Mouse (Mus musculus) MEL (cell line): Measurements from ENCODE around the gene Slc9b2. TPM values are rescaled to one million over a fixed set of nuclear protein-coding genes. Genes with fewer than 3 reads are reported as not detected.

ENCODE experiments used
- DNase-seq: peaks from one replicate; pipeline ENCODE4 v3.0.0; 2011; ENCODE audit warnings: low read depth, low spot score
- H3K27ac ChIP-seq: 2 replicates; pipeline ENCODE4 v1.5.1; 2012; ENCODE audit warnings: low read depth, mild to moderate bottlenecking, control low read depth, low read length, moderate library complexity; ENCODE audit not compliant: control insufficient read depth
- H3K27me3 ChIP-seq, 2 experiments: fragments of 150-350 bp in 1 of 2; sonication (generic) in 1 of 2; 2 replicates each; pipeline ENCODE4 v1.6.1; 2012; ENCODE audit warnings: low read length in 2 of 2, mild to moderate bottlenecking in 2 of 2, improper control_type of control experiment in 1 of 2, moderate library complexity in 1 of 2; ENCODE audit not compliant: insufficient read depth in 2 of 2, control insufficient read depth in 1 of 2
- H3K36me3 ChIP-seq, 2 experiments: 2 replicates each; pipeline ENCODE4 v1.6.1; 2012 to 2014; ENCODE audit warnings: low read length in 2 of 2, improper control_type of control experiment in 1 of 2, inconsistent platforms in 1 of 2, mild to moderate bottlenecking in 1 of 2; ENCODE audit not compliant: insufficient read depth in 2 of 2, control insufficient read depth in 1 of 2
- H3K4me1 ChIP-seq, 2 experiments: fragments of 150-350 bp in 1 of 2; sonication (generic) in 1 of 2; 2 replicates each; pipeline ENCODE4 v1.6.1; 2012; ENCODE audit warnings: low read length in 2 of 2, improper control_type of control experiment in 1 of 2, mild to moderate bottlenecking in 1 of 2; ENCODE audit not compliant: insufficient read depth in 2 of 2, control insufficient read depth in 1 of 2
- H3K4me3 ChIP-seq, 2 experiments: fragments of 150-350 bp in 1 of 2; sonication (generic) in 1 of 2; 2 replicates each; pipeline ENCODE4 v1.5.1; 2012; ENCODE audit warnings: low read depth in 2 of 2, low read length in 2 of 2, mild to moderate bottlenecking in 2 of 2, moderate library complexity in 2 of 2, control low read depth in 1 of 2, improper control_type of control experiment in 1 of 2; ENCODE audit not compliant: control insufficient read depth in 1 of 2, insufficient read depth in 1 of 2
- H3K79me2 ChIP-seq: 2 replicates; pipeline ENCODE4 v1.6.1; 2012; ENCODE audit warnings: mild to moderate bottlenecking, low read length, moderate library complexity; ENCODE audit not compliant: control insufficient read depth, poor library complexity, insufficient read depth
- H3K9ac ChIP-seq: 2 replicates; pipeline ENCODE4 v1.6.1; 2012; ENCODE audit warnings: low read depth, mild to moderate bottlenecking, control low read depth, low read length, moderate library complexity; ENCODE audit not compliant: control insufficient read depth, poor library complexity, severe bottlenecking
- H3K9me3 ChIP-seq: fragments of 150-350 bp; sonication (generic); replicated peaks from 2 replicates; pipeline ENCODE4 v1.6.1; 2012; ENCODE audit warnings: mild to moderate bottlenecking, low read length, improper control_type of control experiment, moderate library complexity; ENCODE audit not compliant: insufficient read depth
- ELF1 ChIP-seq: IDR thresholded peaks from 2 replicates; pipeline ENCODE4 v1.6.1; 2014; ENCODE audit warnings: low read depth, mild to moderate bottlenecking, inconsistent platforms, low read length, improper control_type of control experiment, moderate library complexity
- KAT2A ChIP-seq: conservative IDR thresholded peaks from 2 replicates; pipeline ENCODE4 v1.6.1; 2012; ENCODE audit warnings: low read depth, low read length, improper control_type of control experiment, inconsistent platforms
- NRF1 ChIP-seq: IDR thresholded peaks from 2 replicates; pipeline ENCODE4 v1.6.1; 2014; ENCODE audit warnings: low read depth, mild to moderate bottlenecking, inconsistent platforms, low read length, improper control_type of control experiment, moderate library complexity; ENCODE audit not compliant: poor library complexity, insufficient read depth, severe bottlenecking
- TBP ChIP-seq: IDR thresholded peaks from 2 replicates; pipeline ENCODE4 v1.8.0; 2011; ENCODE audit warnings: low read depth, low read length, improper control_type of control experiment
- ZC3H11A ChIP-seq: IDR thresholded peaks from 2 replicates; pipeline ENCODE4 v1.6.1; 2012; ENCODE audit warnings: low read depth, mild to moderate bottlenecking, inconsistent platforms, low read length, improper control_type of control experiment
- polyA plus RNA-seq, 2 experiments: library from polyadenylated mRNA; stranded (reverse) in 1 of 2; unstranded in 1 of 2; fragments of >175 nt in 1 of 2; fragments of >200 nt in 1 of 2; gene quantifications; 2 replicates each; pipeline versions ENCODE4 v1.2.1 to v1.2.4; 2012; ENCODE audit warnings: low replicate concordance in 2 of 2, low read depth in 1 of 2; ENCODE audit not compliant: insufficient read length in 2 of 2, insufficient read depth in 1 of 2, missing spikeins in 1 of 2
- total RNA-seq: library from RNA; depleted of rRNA; stranded (reverse); fragments of 300-350 nt; gene quantifications from 2 replicates; pipeline ENCODE4 v1.2.3, GENCODE M21; 2012; rRNA removed

The Slc9b2 gene
- total and polyA plus RNA-seq, 3 experiments: 1.0 to 1.3 TPM; not detected in 1

DNA sequence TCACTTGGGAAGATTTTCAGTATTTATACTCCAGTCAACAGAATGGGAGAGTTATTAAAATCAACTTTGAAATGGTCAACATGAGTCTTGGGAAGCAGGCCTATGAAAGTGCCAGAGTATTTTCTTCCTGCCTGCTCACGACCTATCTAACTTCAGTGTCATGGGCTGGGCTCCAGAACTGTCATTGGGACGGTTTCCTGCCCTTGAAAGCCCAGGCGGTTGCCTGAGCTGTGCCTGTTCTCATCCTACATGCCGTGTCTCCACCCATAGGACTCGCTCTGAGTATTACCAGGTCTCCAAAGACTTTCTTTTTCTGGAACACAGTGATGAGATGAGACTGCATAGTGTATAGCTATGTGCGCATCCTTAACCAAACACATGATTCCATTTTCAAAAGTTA lies 85.7 kb downstream of the Slc9b2 start:
- H3K4me1 ChIP-seq: no peaks in the 10 kb centered on the region
- no peaks in the 10 kb centered on the region for H3K36me3 ChIP-seq
- no peak overlapping the region for H3K9ac ChIP-seq
- no peaks in the 10 kb centered on the region for H3K79me2 ChIP-seq
- DNase-seq: no peak
- no peaks in the 10 kb centered on the region for H3K27me3 ChIP-seq
- TF ChIP-seq TBP: no peak
- no peak for TF ChIP-seq ZC3H11A
- no peak for TF ChIP-seq NRF1
- TF ChIP-seq KAT2A: no peak
- TF ChIP-seq ELF1: no peak
- H3K4me3 ChIP-seq: no peak overlapping the region
- H3K27ac ChIP-seq: no peak overlapping the region
- H3K9me3 ChIP-seq: no peaks in the 10 kb centered on the region

Other genes with a start within 250 kb of the Slc9b2 start
- gene Cenpe, start 95.2 kb upstream of the Slc9b2 start, total RNA-seq: 19.5 and 21.9 TPM in 2 replicates
- 100 to 1,000 TPM in 1 of 2 experiments, 10 to 100 TPM in 1; 26.4 to 119 TPM for gene Cenpe, start 95.2 kb upstream of the Slc9b2 start, polyA plus RNA-seq
- 0.23 and 0.42 TPM in 2 replicates for gene Bdh2, start 26.5 kb upstream of the Slc9b2 start, total RNA-seq
- under 1 TPM in 1 of 2 experiments, not detected in 1; 0.22 TPM for gene Bdh2, start 26.5 kb upstream of the Slc9b2 start, polyA plus RNA-seq
- gene Slc9b1, start 40.3 kb downstream of the Slc9b2 start, total RNA-seq: not detected in 2 replicates
- gene Slc9b1, start 40.3 kb downstream of the Slc9b2 start, polyA plus RNA-seq: under 1 TPM in 1 of 2 experiments, not detected in 1; 0.14 TPM
- 23.9 and 24.8 TPM in 2 replicates for gene Cisd2, start 116.2 kb downstream of the Slc9b2 start, total RNA-seq
- gene Cisd2, start 116.2 kb downstream of the Slc9b2 start, polyA plus RNA-seq: 10 to 100 TPM in 1 of 2 experiments, not detected in 1; 26.9 TPM
- 340 and 348 TPM in 2 replicates for gene Ube2d3, start 130.4 kb downstream of the Slc9b2 start, total RNA-seq
- 100 to 1,000 TPM in 1 of 2 experiments, 10 to 100 TPM in 1; 40.9 to 432 TPM for gene Ube2d3, start 130.4 kb downstream of the Slc9b2 start, polyA plus RNA-seq
- gene Manba, start 177.9 kb downstream of the Slc9b2 start, total RNA-seq: 8.1 and 9.1 TPM in 2 replicates
- gene Manba, start 177.9 kb downstream of the Slc9b2 start, polyA plus RNA-seq: 10 to 100 TPM in 1 of 2 experiments, not detected in 1; 10.6 TPM